Mouse (Mus musculus): ENCODE measurements around the gene Cul7. TPM values are rescaled to one million over a fixed set of nuclear protein-coding genes. Genes with fewer than 3 reads are reported as not detected.

Cul7 gene
- polyA plus RNA-seq, 1 experiment from 2014 or later = 30.5 TPM

DNA sequence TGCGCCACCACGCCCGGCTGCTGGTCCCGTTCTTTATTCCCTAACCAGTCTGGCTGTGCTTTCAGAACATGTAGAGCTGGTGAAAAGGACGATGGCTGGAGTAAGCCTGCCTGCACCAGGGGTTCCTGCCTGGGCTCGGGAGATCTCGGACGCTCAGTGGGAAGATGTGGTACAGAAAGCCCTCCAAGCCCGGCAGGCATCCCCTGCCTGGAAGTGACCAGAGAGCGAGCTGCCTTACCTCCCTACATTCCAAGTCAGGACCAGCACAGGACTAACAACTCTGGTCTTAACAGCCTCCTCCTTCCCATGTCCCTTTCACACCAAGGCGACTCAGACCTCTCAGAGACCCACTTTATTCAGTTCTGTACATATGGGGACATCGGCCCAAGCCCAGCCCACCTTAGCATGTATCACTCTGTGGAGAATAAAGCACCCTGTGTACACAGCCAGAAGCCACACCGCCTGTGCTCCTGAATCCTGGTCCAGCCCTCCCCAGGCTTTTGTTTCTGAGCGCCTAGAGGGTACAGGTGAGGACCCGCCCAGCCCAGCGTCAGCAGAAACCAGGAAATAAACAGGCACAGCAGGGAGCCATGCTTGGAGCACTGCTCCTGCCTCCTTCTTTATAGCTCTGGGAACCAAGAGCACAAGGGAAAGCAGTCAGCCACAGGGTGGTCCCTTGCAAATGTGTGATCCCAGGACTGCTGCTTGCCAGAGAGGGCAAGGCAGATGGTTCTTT lies 32.7 kb downstream of the Cul7 start:
- no peak overlapping the region for H3K4me2 ChIP-seq (replicated peaks; ENCODE audit: low read depth, low read length)
- no peak overlapping the region for H3K9ac ChIP-seq (ENCODE audit: low read depth, low read length)
- H3K27me3 ChIP-seq (ENCODE audit: control insufficient read depth, insufficient read depth, low read length) = no peaks in the 10 kb centered on the region
- ATAC-seq (ENCODE audit: low FRiP score) (no peak), DNase-seq (ENCODE audit: low spot score) (no peak)
- peaks cover 9% of the 10 kb centered on the region; the same call in 1 of the 2 replicates for H3K4me1 ChIP-seq (replicated peaks; ENCODE audit: control insufficient read depth, insufficient read depth, low read length)
- H3K27ac ChIP-seq (ENCODE audit: low read depth, low read length) = no peak overlapping the region
- WGBS = 82% methylated on average over 16 of the region's 16 CpGs
- no peak overlapping the region for H3K4me3 ChIP-seq (ENCODE audit: low read depth, low read length)
- peaks cover 19% of the 10 kb centered on the region for H3K36me3 ChIP-seq (ENCODE audit: control insufficient read depth, insufficient read depth, low read length)
- no peaks in the 10 kb centered on the region for H3K9me3 ChIP-seq (ENCODE audit: control insufficient read depth, low read length)

DNA sequence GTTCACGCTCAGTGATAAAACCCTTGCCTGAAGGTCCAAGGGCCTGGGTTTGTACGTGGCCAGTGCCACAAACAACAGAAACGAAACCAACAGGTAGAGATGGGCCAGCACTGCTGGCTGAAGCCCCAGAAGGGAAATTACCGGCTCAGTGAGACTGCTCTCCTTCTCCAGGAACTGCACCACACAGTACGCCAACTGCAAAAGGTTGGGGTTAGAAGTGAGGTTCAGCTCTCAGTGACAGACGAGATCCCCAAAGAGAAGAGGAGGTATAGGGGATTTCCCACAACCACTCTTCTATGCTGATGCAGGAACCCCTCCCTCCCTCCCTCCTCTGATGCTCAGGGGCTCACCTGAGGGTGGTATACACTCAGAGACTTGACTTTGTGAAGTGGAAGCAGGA lies 35.8 kb downstream of the Cul7 start:
- 91% methylated on average over 6 of the region's 6 CpGs for WGBS
- ATAC-seq (ENCODE audit: low FRiP score) (no peak), DNase-seq (ENCODE audit: low spot score) (no peak)
- H3K4me3 ChIP-seq (ENCODE audit: low read depth, low read length) = no peak overlapping the region
- H3K4me2 ChIP-seq (replicated peaks; ENCODE audit: low read depth, low read length) = no peak overlapping the region
- no peaks in the 10 kb centered on the region for H3K27me3 ChIP-seq (ENCODE audit: control insufficient read depth, insufficient read depth, low read length)
- H3K9ac ChIP-seq (ENCODE audit: low read depth, low read length) = no peak overlapping the region
- no peaks in the 10 kb centered on the region for H3K9me3 ChIP-seq (ENCODE audit: control insufficient read depth, low read length)
- peaks cover 19% of the 10 kb centered on the region for H3K36me3 ChIP-seq (ENCODE audit: control insufficient read depth, insufficient read depth, low read length)
- H3K27ac ChIP-seq (ENCODE audit: low read depth, low read length) = no peak overlapping the region
- 0 out of 2 replicates have a peak, but pooled peaks cover 5% of the 10 kb centered on the region for H3K4me1 ChIP-seq (replicated peaks; ENCODE audit: control insufficient read depth, insufficient read depth, low read length)

DNA sequence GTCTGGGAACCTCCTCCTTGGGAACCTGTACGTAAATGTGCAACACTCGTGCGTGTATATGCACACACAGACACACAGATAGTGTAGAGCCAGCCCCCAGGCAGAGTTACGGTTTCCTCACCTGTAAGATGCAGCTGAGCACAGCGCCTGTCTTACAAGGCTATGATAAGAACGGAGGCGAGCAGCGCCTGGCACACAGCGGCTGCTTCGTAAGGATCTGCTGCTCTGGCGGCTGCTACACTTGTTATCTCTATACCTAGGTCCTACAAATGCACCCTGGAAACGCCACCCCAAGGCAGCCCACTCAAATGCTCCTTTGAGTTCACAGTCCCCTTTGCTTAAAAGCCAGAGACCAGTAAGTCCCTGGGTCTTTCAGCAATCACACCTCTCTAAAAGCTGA lies 40.5 kb downstream of the Cul7 start:
- Histone ChIP-seq H3K9ac (ENCODE audit: low read depth, low read length) (no peak overlapping the region), H3K4me2 (replicated peaks; ENCODE audit: low read depth, low read length) (no peak overlapping the region), H3K9me3 (ENCODE audit: control insufficient read depth, low read length) (no peaks in the 10 kb centered on the region), H3K27ac (ENCODE audit: low read depth, low read length) (no peak overlapping the region), H3K36me3 (ENCODE audit: control insufficient read depth, insufficient read depth, low read length) (peaks cover 7% of the 10 kb centered on the region; the same call in 1 of the 2 replicates), H3K4me3 (ENCODE audit: low read depth, low read length) (no peak overlapping the region), H3K27me3 (ENCODE audit: control insufficient read depth, insufficient read depth, low read length) (no peaks in the 10 kb centered on the region), H3K4me1 (replicated peaks; ENCODE audit: control insufficient read depth, insufficient read depth, low read length) (no peaks in the 10 kb centered on the region)
- DNase-seq (ENCODE audit: low spot score) (no peak), ATAC-seq (ENCODE audit: low FRiP score) (no peak)
- WGBS = 95% methylated on average over 12 of the region's 12 CpGs

DNA sequence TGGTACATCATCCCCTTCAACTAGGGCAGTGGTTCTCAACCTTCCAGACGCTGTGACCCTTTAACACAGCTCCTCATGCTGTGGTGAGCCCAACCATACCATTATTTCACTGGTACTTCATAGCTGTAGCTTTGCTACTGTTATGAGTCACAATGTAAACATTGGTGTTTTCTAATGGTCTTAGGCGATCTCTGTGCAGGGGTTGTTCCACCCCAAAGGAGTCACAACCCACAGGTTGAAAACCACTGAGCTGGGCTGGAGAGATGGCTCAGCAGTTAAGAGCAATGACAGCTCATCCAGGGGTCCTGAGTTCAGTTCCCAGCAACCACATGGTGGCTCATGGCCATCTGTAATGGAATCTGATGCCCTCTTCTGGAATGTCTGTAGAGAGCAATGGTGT lies 41.3 kb downstream of the Cul7 start:
- 91% methylated on average over 2 of the region's 2 CpGs for WGBS
- Histone ChIP-seq H3K9me3 (ENCODE audit: control insufficient read depth, low read length) (no peaks in the 10 kb centered on the region), H3K27me3 (ENCODE audit: control insufficient read depth, insufficient read depth, low read length) (no peaks in the 10 kb centered on the region), H3K4me3 (ENCODE audit: low read depth, low read length) (no peak overlapping the region), H3K36me3 (ENCODE audit: control insufficient read depth, insufficient read depth, low read length) (peaks cover 1% of the 10 kb centered on the region; the same call in 1 of the 2 replicates), H3K4me1 (replicated peaks; ENCODE audit: control insufficient read depth, insufficient read depth, low read length) (no peaks in the 10 kb centered on the region), H3K4me2 (replicated peaks; ENCODE audit: low read depth, low read length) (no peak overlapping the region), H3K27ac (ENCODE audit: low read depth, low read length) (no peak overlapping the region), H3K9ac (ENCODE audit: low read depth, low read length) (no peak overlapping the region)
- no peak for DNase-seq (ENCODE audit: low spot score)
- no peak for ATAC-seq (ENCODE audit: low FRiP score)

DNA sequence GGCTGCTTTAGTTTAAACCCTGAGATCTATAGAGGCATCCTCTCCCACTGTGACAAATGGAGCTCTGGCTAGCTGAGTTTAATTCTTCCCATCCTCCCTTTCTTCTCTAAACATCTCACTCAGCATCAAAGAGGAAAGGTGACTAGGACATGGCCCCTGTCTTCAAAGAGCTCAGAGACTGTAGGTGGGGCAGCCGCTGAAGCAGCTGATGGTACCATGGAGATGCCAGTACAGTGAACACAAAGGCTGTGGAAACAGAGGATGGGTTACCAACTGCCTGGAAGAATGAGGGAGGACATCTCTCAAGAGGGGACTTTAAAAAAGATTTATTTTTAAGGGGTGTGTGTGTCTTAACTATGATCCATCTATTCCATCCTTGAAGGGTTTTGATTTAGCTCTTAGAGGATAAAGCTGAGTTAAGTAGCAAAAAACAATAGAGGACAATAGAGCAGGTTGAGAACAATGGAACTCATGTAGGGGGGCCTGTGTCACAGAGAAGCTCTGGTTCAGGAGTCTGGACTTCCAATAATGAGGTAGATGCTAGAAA lies 44.5 kb downstream of the Cul7 start:
- Histone ChIP-seq H3K9ac (ENCODE audit: low read depth, low read length) (no peak overlapping the region), H3K4me3 (ENCODE audit: low read depth, low read length) (no peak overlapping the region), H3K9me3 (ENCODE audit: control insufficient read depth, low read length) (no peaks in the 10 kb centered on the region), H3K4me2 (replicated peaks; ENCODE audit: low read depth, low read length) (no peak overlapping the region), H3K36me3 (ENCODE audit: control insufficient read depth, insufficient read depth, low read length) (no peaks in the 10 kb centered on the region), H3K27me3 (ENCODE audit: control insufficient read depth, insufficient read depth, low read length) (no peaks in the 10 kb centered on the region), H3K27ac (ENCODE audit: low read depth, low read length) (no peak overlapping the region), H3K4me1 (replicated peaks; ENCODE audit: control insufficient read depth, insufficient read depth, low read length) (no peaks in the 10 kb centered on the region)
- ATAC-seq (ENCODE audit: low FRiP score) = no peak
- 79% methylated on average over 1 of the region's 1 CpGs for WGBS
- no peak for DNase-seq (ENCODE audit: low spot score)

DNA sequence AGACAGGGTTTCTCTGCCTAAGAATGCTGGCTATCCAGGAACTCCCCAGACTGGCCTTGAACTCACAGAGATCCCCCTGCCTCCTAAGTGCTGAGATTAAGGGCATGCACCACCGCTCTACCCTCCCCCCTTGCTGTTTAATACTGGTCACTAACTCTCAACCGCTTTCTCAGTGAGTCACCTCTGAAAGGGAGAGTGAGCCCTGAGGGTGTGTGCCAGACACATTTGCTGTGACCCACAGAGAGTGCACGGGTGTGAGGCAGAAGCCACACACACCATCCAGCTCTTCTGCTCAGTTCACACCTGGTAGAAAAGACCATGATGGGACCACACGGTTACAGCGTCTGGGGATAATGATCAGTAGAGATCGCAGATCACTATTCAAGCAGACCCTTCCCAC lies 48.4 kb downstream of the Cul7 start:
- Histone ChIP-seq H3K27me3 (ENCODE audit: control insufficient read depth, insufficient read depth, low read length) (no peaks in the 10 kb centered on the region), H3K36me3 (ENCODE audit: control insufficient read depth, insufficient read depth, low read length) (no peaks in the 10 kb centered on the region)
- DNase-seq (ENCODE audit: low spot score) = no peak

DNA sequence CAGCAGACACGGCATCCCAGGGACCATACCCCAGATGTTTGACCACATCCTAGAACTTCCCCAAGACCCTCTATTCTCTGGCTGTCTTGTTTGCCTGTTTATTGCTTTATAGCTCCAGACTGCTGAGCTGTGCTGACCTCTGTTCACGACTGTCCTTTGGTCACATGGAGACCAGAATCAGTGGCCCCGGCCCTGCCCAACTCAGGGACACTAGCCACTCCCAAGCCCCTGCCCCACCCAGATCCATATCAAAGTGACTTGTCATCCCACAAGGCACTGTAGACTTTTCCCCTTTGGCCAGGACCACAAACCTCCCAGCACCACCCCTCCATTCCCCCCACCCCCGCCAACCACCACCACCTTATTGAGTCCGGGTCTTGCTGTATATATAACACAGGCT lies 49.1 kb downstream of the Cul7 start:
- Histone ChIP-seq H3K27me3 (ENCODE audit: control insufficient read depth, insufficient read depth, low read length) (no peaks in the 10 kb centered on the region), H3K4me3 (ENCODE audit: low read depth, low read length) (no peak overlapping the region), H3K36me3 (ENCODE audit: control insufficient read depth, insufficient read depth, low read length) (no peaks in the 10 kb centered on the region), H3K4me1 (replicated peaks; ENCODE audit: control insufficient read depth, insufficient read depth, low read length) (0 out of 2 replicates have a peak, but pooled peaks cover 4% of the 10 kb centered on the region), H3K27ac (ENCODE audit: low read depth, low read length) (no peak overlapping the region), H3K9ac (ENCODE audit: low read depth, low read length) (no peak overlapping the region), H3K4me2 (replicated peaks; ENCODE audit: low read depth, low read length) (no peak overlapping the region), H3K9me3 (ENCODE audit: control insufficient read depth, low read length) (no peaks in the 10 kb centered on the region)
- ATAC-seq (ENCODE audit: low FRiP score) = no peak
- WGBS = 87% methylated on average over 5 of the region's 5 CpGs
- DNase-seq (ENCODE audit: low spot score) = no peak

More for the DNA sequence above, 48.4 kb downstream of the Cul7 start:
- H3K4me2 ChIP-seq (replicated peaks; ENCODE audit: low read depth, low read length) = no peak overlapping the region; the same call in 1 of the 2 replicates
- no peaks in the 10 kb centered on the region for H3K9me3 ChIP-seq (ENCODE audit: control insufficient read depth, low read length)
- ATAC-seq (ENCODE audit: low FRiP score) = no peak
- H3K27ac ChIP-seq (ENCODE audit: low read depth, low read length) = no peak overlapping the region
- 0 out of 2 replicates have a peak, but pooled peaks cover 2% of the 10 kb centered on the region for H3K4me1 ChIP-seq (replicated peaks; ENCODE audit: control insufficient read depth, insufficient read depth, low read length)
- WGBS = 91% methylated on average over 6 of the region's 6 CpGs
- no peak overlapping the region for H3K9ac ChIP-seq (ENCODE audit: low read depth, low read length)
- H3K4me3 ChIP-seq (ENCODE audit: low read depth, low read length) = no peak overlapping the region

DNA sequence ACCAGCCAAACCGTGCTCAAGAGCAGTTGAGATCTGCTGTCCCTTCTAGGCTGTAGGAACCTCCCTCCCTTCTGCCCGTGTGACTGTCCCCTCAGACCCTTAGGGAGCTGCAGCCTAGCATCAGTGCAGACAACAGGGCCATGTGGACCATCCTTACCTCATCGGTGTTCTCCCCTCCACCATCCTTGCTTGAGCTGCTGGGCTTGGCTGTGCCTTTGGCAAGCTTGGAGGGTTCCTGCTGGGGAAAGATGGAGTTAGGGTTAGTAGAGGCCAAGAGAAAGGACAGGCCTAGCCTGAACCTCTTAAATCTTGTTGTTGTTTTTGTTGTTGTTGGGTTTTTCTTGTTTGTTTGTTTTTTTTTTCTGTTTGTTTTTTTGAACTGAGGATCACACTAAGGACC lies 49.8 kb downstream of the Cul7 start:
- DNase-seq (ENCODE audit: low spot score) (no peak), ATAC-seq (ENCODE audit: low FRiP score) (no peak)
- Histone ChIP-seq H3K9me3 (ENCODE audit: control insufficient read depth, low read length) (no peaks in the 10 kb centered on the region), H3K9ac (ENCODE audit: low read depth, low read length) (no peak overlapping the region), H3K4me3 (ENCODE audit: low read depth, low read length) (no peak overlapping the region), H3K4me1 (replicated peaks; ENCODE audit: control insufficient read depth, insufficient read depth, low read length) (0 out of 2 replicates have a peak, but pooled peaks cover 4% of the 10 kb centered on the region), H3K4me2 (replicated peaks; ENCODE audit: low read depth, low read length) (no peak overlapping the region), H3K27me3 (ENCODE audit: control insufficient read depth, insufficient read depth, low read length) (no peaks in the 10 kb centered on the region), H3K36me3 (ENCODE audit: control insufficient read depth, insufficient read depth, low read length) (no peaks in the 10 kb centered on the region), H3K27ac (ENCODE audit: low read depth, low read length) (no peak overlapping the region)
- 87% methylated on average over 3 of the region's 3 CpGs for WGBS

DNA sequence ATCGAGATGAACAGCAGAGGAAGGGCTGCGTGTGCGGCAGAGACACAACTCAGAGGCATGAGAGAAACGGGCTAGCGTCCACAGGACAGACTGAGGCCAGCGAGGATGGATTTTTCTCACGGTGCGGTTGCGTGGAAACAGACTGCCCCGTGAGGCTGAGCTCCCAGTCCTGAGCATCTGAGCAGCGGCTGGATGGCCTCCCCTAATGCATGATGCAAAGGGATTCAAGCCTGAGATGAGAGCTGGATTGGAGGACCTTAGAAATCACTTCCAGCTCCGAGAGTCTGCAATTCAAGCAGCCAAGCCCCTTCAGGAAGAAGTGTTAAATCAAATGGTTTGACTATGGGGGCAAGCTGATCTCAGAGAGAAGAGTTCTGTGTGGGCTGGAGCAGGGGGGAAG lies 51.4 kb downstream of the Cul7 start:
- H3K9ac ChIP-seq (ENCODE audit: low read depth, low read length) = no peak overlapping the region
- H3K27ac ChIP-seq (ENCODE audit: low read depth, low read length) = no peak overlapping the region
- H3K4me2 ChIP-seq (replicated peaks; ENCODE audit: low read depth, low read length) = no peak overlapping the region
- no peaks in the 10 kb centered on the region for H3K9me3 ChIP-seq (ENCODE audit: control insufficient read depth, low read length)
- ATAC-seq (ENCODE audit: low FRiP score) (no peak), DNase-seq (ENCODE audit: low spot score) (no peak)
- no peaks in the 10 kb centered on the region for H3K27me3 ChIP-seq (ENCODE audit: control insufficient read depth, insufficient read depth, low read length)
- H3K36me3 ChIP-seq (ENCODE audit: control insufficient read depth, insufficient read depth, low read length) = no peaks in the 10 kb centered on the region
- H3K4me3 ChIP-seq (ENCODE audit: low read depth, low read length) = no peak overlapping the region
- 0 out of 2 replicates have a peak, but pooled peaks cover 4% of the 10 kb centered on the region for H3K4me1 ChIP-seq (replicated peaks; ENCODE audit: control insufficient read depth, insufficient read depth, low read length)
- 85% methylated on average over 12 of the region's 12 CpGs for WGBS

Measured in hindbrain, embryonic 11.5 days (tissue).